Mouse (Mus musculus) midbrain, embryonic 11.5 days (tissue): Measurements from ENCODE around the gene Serpinb11. TPM values are rescaled to one million over a fixed set of nuclear protein-coding genes. Genes with fewer than 3 reads are reported as not detected.

ENCODE experiments used
- polyA plus RNA-seq: library from polyadenylated mRNA; unstranded; fragments of >200 nt; fragmentation: Nextera tagmentation; extraction: Ambion mirVana; gene quantifications from 2 replicates; pipeline ENCODE4 v1.2.1, GENCODE M21; 2014

Serpinb11 gene
- polyA plus RNA-seq, 1 experiment from 2014 or later, result not detected

Other genes starting within 250 kb of the Serpinb11 start
- gene Serpinb3b, start 82.8 kb upstream of the Serpinb11 start, polyA plus RNA-seq, result not detected in 2 replicates
- gene Serpinb3c, start 82.8 kb upstream of the Serpinb11 start, polyA plus RNA-seq, result not detected in 2 replicates
- not detected in 2 replicates for gene Serpinb7, start 38.5 kb downstream of the Serpinb11 start, polyA plus RNA-seq
- 0.42 and 0.43 TPM in 2 replicates for gene Serpinb2, start 150.2 kb downstream of the Serpinb11 start, polyA plus RNA-seq
- gene Serpinb8, start 228.8 kb downstream of the Serpinb11 start, polyA plus RNA-seq, result 0.18 and 0.49 TPM in 2 replicates